Mouse (Mus musculus) CD8-positive naive resting alpha-beta T cell, adult 57 days (primary cell): Measurements from ENCODE around the gene Bpifb9b. TPM values are rescaled to one million over a fixed set of nuclear protein-coding genes. Genes with fewer than 3 reads are reported as not detected.

Source experiments
- total RNA-seq: library from RNA; stranded (reverse); gene quantifications from one replicate; pipeline ENCODE4 v1.2.4, GENCODE M21; 2023

Gene Bpifb9b
- not detected for total RNA-seq

GRCm38 (mm10) chr2:154306927-154307326, at the start of gene Bpifb9b:
Bpifb9b (plus strand) TSS chr2:154307227.

GRCm38 (mm10) chr2:154257554-154257953, 49.5 kb upstream of the Bpifb9b start, which contains the start of gene Bpifb9a:
Bpifb9a (plus strand) TSS chr2:154257854.

Other genes with a start within 250 kb of the Bpifb9b start
- not detected for gene Bpifa3, start 176.9 kb upstream of the Bpifb9b start, total RNA-seq
- not detected for gene Bpifa1, start 164.3 kb upstream of the Bpifb9b start, total RNA-seq
- not detected for gene Bpifa5, start 144.6 kb upstream of the Bpifb9b start, total RNA-seq
- gene Bpifb1, start 116.4 kb upstream of the Bpifb9b start, total RNA-seq, result not detected
- gene Bpifb5, start 83.5 kb upstream of the Bpifb9b start, total RNA-seq, result not detected
- gene Bpifb9a, start 49.4 kb upstream of the Bpifb9b start, total RNA-seq, result not detected
- gene Cdk5rap1, start 65.8 kb downstream of the Bpifb9b start, total RNA-seq, result 17.3 TPM
- 0.64 TPM for gene Snta1, start 100.9 kb downstream of the Bpifb9b start, total RNA-seq
- 31.9 TPM for gene Cbfa2t2, start 129.3 kb downstream of the Bpifb9b start, total RNA-seq
- gene 1700003F12Rik, start 239.9 kb downstream of the Bpifb9b start, total RNA-seq, result 0.80 TPM
- 1.8 TPM for gene Actl10, start 244.5 kb downstream of the Bpifb9b start, total RNA-seq